Mouse (Mus musculus) right cerebral cortex, postnatal 10 days (tissue): ENCODE measurements around the gene Dhrs1.
A peak's percentile ranks its signal among the peaks of the same experiment; 100 is the strongest.

Source experiments
- DNase-seq, 2 experiments: peaks; one replicate each; pipeline ENCODE4 v3.0.0; 2021; ENCODE audit warnings: low spot score in 2 of 2

The Dhrs1 gene

DNA sequence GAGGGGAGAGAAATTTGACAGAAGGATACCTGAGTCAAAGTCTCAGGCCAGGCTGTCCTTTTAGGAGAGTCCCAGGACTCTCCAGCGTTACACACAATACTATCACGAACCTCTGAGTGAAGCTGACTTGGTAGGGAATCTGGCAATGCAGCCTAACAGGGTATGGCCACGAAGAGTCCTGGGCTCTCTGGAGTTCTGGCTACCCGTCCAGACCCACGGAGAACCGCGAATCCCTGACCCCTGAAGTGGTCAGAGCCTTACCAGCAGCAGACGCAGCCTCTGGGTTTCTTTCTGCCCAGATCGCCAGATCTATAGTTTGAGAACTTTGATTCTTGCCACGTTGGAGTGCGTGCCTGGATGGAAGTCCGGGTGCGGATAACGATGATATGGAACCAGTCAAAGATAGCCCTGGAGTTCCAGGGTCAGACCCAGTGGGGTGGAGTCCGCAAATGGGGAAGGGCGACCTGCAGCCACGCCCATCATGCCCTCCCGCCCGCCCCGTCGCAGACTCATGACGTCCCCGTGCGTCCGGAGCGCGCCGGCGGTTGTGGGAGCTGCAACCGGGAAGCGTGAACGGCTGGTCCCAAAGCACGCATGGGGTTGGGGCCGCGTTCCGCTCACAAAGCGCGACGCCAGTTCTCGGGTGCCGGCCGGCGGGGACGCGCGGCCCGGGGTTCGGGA, at the start of gene Dhrs1, which contains the start of gene Nop9:
TSS of gene Dhrs1 (minus strand) at position 511 of the 681 bp plus-strand sequence.
TSS of gene Nop9 (plus strand) at position 514 of the 681 bp plus-strand sequence.
- peak; percentile 90 to 92 for DNase-seq

DNA sequence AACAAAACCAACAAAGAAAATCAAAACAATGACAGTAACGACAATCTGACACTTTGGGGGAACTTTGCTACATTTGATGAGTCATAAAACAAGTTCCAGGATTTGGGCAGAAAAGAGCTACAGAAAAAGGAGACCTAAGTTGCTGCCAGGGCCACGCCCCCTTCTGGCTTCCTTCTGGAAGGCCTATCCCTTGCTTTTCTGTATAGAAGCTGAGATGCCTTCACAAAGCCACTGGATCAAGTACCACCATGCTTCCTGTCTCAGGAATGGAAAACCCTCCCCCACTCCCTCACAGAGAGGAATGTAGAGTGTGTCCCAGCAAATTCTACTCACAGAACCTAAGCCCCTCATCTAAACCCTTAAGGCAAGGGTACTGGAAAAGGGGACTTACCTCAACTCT, 48.5 kb upstream of the Dhrs1 start:
- DNase-seq = peak in 1 of 2 experiments; percentile 18

DNA sequence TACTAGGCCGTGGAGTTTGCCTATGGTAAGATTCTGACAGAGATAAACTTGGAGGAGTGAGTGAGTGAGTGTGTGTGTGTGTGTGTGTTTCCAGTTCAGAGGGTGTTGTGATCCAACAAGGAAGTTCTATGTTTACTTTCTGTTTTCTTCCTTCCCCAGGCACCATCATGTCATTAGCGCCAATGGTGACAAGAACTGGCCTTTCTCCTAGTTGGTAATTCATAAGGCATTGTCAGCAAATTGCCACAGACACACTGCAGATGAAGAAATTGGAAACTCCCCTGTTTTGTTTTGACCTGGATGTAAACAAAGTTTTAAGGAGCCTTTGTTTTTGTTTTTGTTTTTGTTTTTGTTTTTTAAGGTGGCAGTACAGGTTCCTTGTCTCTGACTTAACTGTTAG, 48.0 kb upstream of the Dhrs1 start:
- DNase-seq = no peak

DNA sequence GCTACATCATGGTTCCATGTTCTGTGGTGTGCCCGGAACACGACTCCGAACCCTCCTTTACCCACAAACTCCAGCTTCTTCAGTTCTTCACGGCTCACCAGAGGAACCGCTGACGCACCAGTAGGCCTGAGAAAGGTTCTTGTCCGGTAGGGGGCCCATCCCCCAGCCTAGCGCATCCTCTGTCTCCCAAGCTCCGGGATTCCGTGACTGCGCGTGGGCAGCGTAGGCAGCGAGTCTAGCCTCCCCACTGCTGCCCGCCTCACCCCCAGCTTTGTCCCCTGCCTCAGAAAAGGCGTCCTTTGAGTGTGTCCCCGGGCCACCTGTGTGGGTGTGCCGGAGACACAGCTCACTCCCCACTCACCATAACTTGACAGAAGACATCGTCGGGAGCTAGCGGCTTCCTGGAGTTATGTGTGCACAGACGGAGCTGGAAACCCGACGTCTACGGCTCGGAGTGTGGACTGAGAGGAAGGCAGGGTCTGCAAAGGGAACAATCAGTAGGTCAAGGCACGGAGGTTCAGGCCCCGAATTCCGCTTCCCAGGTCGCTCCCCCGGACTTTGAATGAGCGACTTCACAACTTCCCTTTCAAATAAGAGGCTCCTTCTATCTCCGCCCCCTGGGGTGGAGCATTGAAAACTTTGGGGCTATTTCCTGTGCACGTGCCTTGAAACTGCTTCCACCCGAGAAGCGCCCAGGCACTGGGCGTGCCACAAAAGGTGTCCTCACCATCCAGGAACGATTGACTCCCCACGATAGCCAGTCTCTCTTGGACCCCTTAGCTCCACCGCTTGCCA, 43.0 kb upstream of the Dhrs1 start, which contains the start of gene Ripk3:
TSS of gene Ripk3 (minus strand) at position 610 of the 795 bp plus-strand sequence.
- peak in 1 of 2 experiments; percentile 17 for DNase-seq

DNA sequence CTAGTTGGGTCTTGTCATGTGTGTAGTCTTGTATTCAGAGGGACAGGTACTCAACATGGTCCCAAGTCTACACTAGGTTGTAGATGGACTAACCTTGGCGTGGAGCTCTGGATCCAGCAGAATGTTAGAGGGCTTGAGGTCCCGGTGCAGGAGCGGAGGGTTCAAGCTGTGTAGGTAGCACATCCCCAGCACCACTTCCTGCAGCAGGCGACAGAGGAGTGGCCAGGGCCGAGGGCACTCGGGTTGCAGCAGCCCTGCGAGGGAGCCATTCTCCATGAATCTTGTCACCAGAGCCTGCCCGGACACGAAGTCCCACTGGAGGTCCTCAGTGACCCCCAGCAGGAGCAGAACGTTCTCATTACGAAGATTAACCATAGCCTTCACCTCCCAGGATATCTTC, 42.2 kb upstream of the Dhrs1 start:
- peak in 1 of 2 experiments; percentile 17 for DNase-seq

DNA sequence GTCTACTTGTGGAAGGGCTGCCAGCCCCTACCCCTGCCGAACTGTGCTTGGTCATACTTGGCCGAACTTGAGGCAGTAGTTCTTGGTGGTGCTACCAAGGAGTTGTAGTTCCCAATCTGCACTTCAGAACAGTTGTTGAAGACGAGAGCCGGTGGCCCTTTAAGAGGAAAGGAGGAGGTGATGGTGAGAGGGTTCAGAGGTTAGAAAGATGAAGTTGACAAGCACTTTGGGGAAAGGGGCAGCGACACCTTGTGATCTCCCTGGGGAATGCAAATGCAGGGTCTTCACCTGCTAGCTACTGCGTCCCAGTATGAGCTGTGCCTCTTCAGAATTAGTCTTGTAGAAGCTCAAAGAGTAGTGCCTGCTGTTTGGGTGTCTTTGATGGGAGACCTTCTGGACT, 39.7 kb upstream of the Dhrs1 start:
- peak in 1 of 2 experiments; percentile 14 for DNase-seq

DNA sequence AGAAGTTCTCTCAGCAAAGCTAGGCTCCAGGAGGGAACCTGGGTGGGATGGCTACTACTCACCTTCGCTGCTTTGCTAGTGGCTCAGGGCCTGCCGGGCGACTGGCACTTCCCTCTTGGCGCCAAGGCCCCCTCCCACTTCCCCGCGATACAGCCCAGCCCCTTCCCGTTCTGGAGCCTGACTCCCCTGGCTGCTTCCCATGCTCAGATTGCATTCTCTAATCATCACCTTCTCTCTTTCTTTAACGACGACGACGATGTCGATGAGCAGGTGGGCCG, 38.4 kb upstream of the Dhrs1 start, which contains the start of gene Adcy4:
TSS of gene Adcy4 (minus strand) at position 138 of the 278 bp plus-strand sequence.
- peak in 1 of 2 experiments; percentile 15 for DNase-seq

DNA sequence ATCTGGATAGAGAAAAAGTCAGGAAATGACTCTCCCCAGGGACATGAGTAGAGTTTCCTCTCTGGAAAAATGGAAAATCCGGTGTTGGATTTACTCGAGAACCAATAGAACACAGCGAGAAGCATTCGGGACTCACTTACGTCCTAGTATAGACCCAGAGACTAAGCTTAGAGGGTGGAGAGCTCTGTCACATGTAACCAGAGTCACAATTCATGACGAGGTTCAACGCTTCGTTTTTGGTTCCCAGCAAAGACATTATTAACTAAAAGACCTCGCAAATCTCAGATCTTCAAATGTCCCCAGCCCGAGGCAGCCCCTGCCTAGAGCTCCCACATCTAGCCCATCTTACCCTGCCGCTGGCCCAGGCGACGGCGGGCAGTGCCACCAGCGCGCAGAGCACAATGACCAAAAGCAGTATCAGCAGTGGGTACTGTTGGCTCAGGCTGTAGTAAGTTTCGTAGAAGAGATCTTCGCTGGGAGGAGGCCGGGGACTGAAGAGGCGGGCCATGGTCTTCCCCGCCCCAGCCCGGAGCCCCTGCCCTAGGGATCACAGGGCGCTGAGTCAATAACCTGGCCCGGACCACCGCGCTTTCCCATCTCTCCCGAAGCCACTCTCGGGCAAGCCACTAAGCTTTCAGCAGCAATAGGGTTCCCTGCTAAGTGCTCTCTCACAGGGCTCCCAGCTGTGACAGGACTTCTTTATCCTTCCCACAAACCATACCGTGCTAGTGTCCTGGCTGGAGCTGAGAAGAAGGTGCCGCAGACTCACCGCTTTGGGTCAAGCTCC, 37.9 kb upstream of the Dhrs1 start:
- DNase-seq = peak in 1 of 2 experiments; percentile 23

DNA sequence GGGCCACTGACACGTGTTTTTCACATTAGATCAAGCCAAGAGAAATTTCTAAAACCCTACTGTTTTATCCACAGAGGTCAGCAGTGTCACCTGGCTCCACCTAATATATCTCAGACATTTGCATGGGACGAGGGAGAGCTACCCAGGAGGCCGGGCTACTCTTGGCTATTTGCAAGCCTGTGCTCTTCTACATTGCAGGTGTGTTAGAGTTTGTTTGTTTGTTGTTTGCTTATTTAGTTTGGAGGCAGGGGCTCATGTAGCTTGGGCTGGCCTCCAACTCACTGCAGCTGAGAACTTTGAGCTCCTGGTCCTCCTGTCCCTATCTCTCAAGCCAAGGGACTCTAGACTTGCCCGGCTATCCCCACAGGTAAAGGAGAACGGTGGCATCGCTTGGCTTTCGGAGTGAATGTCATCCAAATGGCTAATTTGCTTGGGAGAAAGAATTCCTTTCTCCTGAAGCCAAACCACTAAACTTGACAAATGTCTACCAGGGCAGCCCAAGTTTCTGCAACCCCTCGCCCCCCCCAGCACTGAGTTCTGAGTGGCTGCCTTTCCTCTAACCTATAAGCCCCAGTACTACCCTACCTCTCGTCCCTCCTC, 37.0 kb upstream of the Dhrs1 start:
- peak in 1 of 2 experiments; percentile 13 for DNase-seq

DNA sequence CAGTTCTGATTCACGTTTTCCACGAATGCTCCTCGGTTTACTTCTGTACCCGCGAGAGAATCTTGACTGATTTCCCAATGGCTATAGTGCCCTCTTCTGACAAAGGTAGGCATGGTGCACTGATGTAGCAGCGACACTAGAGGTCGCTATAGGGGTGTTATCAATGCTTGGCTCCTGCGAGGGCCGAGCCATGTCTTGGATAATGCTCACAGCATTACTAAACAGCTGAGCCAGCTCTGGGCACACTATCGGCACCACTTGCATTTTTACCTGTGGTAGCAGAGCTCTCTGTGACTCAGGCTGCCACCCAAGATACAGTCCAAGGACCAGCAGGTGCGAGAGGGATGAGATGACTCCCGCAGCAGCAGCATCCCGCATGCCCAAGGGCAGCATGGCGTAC, 35.8 kb upstream of the Dhrs1 start:
- peak; percentile 62 to 66 for DNase-seq

DNA sequence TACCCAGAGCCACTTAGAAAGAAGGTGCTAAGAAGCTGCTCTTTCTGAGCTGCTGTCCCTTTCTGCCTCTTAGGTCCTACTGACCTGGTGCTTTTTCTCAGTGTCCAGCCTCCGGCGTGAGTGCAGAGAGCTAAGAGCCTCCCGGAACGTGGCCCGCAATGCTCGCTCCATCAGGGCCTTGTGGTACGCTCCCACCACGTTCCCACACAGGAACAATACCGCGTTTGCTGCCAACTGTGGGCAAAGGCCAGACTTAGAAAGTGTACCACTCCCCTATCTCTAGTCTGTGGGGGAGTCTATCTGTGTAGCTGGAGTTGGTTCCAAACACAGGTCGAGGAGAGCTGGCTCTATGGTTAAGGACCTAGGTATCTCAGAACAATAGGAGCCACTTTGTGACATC, 35.2 kb upstream of the Dhrs1 start:
- peak in 1 of 2 experiments; percentile 15 for DNase-seq

DNA sequence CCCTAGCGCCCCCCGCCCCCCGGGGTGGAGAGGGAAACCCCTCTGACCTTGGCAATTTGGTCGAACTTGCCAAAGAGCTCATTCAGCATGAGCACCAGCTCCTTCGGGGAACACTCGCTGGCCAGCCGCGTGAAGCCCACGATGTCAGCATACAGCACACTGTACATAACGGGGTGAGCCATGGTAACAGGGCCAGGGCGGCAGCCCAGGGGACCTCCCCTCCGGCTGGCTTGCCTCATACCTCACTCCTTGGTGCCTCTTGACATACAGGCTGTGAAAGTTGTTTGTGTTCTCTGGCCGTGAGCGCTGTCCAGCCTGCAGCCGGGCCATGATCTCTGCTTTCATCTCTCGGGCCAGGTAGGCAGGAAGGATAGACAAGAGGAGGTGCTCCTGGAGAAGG, 34.2 kb upstream of the Dhrs1 start:
- peak in 1 of 2 experiments; percentile 20 for DNase-seq

DNA sequence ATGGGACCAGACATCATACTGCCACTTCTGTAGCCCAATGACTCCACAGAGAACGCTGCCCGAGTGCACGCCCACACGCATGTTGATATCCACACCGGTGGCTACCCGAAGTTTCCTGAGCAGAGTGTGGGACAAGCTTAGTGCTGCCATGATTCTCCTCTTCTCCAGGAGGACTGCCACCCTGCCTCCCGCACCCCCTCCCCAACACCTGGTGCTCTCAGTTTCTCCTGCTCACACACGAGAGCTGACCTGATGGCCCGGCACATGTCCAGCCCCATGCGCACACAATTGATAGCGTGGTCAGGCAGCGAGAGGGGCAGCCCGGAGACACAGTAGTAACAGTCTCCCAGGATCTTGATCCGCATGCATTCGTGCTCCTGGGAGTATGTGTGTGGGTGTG, 33.2 kb upstream of the Dhrs1 start:
- peak; percentile 15 to 16 for DNase-seq

DNA sequence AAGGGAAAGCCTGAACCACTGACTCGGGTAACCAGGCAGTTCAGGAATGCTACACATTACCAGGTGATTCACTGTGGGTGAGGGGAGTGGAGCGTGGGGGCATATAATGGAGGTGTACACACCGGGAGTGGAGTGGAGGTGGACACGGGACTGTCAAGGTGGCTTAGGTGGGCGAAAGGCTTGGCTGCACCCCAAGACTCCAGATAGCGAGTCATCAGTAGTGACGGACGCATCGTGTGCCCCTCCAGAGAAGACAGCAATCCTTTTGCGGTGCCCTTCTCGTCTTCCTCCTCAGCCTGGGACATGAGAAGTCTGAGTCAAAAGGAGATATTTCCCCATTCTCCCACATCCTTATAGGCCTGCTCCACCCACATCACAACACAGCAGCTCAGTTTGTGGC, 32.3 kb upstream of the Dhrs1 start:
- peak in 1 of 2 experiments; percentile 11 for DNase-seq

DNA sequence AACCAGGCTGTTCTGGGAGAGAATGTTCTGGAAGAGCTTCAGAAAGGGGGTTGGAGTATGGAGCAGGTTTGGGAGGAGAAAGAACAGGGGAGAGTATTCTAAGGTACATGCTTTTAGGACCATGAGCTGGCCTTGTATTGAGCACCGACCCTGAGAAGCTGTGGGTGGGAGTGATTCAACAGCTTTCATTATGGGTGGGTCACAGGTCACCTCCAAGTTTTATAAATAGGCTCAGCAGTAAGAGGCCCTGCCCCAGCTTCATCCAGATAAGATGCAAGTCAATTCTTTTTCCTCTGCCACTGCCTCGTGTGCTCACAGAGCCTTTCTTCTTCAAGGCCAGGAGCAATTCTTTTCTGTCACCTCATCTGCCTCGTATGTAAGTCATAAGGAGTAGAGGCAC, 31.7 kb upstream of the Dhrs1 start:
- peak in 1 of 2 experiments; percentile 6 for DNase-seq

DNA sequence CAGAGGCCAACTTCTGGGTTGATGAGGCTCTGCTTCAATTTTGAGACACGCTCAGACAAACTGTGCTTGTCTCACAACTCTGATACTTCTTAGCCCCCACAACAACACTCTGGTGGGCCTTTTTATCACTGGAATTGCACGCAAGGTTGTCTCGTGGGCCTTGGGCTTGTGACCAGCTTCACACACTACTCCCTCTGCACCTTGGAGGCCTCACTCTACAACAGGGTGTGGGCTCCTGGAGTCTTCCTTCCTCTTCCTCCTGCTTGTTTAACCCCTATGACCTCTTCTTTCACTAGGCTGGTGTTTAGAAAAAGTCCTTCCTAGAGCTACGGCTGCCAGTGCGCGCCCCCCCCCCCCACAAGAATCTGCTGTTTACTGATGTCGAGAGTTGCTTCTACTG, 31.2 kb upstream of the Dhrs1 start:
- peak in 1 of 2 experiments; percentile 3 for DNase-seq

DNA sequence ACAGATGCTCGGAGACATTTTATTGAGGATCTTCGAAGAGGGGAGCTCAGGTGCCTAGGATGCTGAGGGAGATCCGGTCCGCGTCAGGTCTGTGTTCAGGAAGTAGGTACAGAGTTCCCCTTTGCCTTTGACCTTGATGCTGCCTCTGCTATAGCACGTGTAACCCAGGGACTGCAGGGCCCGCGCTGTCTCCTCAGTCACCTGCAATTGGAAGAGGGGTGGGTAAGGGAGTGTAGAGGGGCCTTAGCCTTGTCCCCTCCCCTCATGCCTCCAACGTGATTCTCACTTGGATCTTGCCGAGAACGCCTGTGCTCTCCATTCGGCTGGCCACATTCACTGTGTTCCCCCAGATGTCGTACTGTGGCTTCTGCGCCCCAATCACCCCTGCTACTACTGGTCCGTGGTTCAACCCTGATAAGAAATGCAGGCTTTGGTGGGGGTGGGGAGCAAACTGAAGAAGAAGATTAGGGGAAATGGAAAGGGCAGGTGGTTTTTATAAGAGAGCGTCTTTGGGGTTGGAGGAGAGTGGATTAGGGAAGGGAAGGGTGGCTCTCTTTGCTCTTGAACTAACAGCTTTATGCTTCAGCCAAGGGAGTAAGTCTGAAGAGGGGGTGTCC, 23.7 kb upstream of the Dhrs1 start:
- DNase-seq = no peak

DNA sequence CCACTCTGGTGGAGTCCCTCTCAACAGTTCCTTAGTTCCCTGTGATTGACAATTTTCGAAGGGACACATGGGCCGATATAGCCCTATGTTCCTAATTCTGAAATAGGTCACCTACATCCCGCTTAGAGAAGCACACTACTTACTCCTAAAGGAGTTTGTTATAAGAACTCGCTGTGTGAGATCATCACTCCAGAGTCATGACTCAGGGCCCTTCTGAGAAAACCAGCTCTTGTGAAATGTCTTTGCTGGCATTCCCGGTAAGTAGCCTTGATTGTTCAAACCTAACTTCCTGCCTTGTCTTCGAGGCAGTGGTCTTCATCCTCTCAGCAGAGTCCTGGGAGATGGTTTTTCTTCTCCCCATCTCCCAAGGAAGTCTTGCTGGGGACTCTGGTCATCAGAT, 23.1 kb upstream of the Dhrs1 start:
- no peak for DNase-seq

DNA sequence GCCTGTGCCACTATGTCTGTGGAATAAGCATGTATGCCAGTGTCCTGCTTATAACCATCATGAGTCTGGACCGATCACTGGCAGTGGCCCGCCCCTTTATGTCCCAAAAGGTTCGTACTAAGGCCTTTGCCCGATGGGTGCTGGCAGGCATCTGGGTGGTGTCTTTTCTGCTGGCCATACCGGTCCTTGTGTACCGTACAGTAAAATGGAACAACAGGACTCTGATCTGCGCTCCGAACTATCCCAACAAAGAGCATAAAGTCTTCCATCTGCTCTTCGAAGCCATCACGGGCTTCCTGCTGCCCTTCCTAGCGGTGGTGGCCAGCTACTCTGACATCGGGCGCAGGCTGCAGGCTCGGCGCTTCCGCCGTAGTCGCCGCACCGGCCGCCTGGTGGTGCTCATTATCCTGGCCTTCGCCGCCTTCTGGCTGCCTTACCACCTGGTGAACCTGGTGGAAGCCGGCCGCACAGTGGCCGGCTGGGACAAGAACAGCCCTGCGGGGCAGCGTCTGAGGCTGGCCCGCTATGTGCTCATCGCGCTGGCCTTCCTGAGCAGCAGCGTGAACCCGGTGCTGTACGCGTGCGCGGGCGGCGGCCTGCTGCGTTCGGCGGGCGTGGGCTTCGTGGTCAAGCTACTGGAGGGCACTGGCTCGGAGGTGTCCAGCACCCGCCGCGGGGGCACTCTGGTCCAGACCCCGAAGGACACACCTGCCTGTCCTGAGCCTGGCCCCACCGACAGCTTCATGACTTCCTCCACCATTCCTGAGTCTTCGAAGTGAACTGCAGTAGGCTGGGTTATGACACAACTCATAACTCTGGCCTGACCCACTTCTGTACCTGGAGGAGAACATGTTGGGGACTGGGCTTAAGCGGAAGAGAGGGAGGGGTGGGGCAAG, 22.3 kb upstream of the Dhrs1 start:
- DNase-seq = peak in 1 of 2 experiments; percentile 55

DNA sequence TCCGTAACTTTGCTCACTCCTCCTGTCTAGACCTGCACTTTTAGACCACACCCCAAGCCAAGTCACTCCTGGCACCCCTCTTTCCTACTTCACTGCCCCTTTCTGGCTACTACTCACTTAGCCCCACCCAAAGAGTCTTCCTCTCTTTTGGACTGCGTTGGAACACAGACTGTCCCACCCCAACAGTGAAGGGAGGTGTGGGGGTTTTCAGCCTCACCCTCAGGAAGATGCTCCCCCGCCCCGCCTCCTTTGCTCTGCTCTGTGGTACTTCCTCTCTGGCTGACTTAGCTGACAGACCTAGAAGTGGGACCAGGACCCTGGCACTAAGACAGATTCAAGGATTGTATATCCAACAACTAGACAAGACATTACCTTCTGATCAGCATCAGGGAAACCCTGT, 20.2 kb upstream of the Dhrs1 start, which contains the start of gene Ltb4r1:
TSS of gene Ltb4r1 (plus strand) at position 267 of the 400 bp plus-strand sequence.
- no peak for DNase-seq
